Mouse (Mus musculus) heart, postnatal 14 days (tissue): Measurements from ENCODE around the gene Nt5dc3. TPM values are rescaled to one million over a fixed set of nuclear protein-coding genes. Genes with fewer than 3 reads are reported as not detected.

Experiments
- DNase-seq, 2 experiments: peaks; one replicate each; pipeline ENCODE4 v3.0.0; 2021 to 2022
- intact Hi-C: fragments of 180-260 bp; cut with DNase I; formaldehyde crosslinking; loops from one replicate; pipeline ENCODE4 v1.15.1; 2025
- total RNA-seq, 2 experiments: library from RNA; stranded (reverse); gene quantifications; 2 replicates each; pipeline ENCODE4 v1.2.3; 2021

The Nt5dc3 gene
- total RNA-seq, 2 experiments from 2014 or later = 28.2 to 31.6 TPM

DNA sequence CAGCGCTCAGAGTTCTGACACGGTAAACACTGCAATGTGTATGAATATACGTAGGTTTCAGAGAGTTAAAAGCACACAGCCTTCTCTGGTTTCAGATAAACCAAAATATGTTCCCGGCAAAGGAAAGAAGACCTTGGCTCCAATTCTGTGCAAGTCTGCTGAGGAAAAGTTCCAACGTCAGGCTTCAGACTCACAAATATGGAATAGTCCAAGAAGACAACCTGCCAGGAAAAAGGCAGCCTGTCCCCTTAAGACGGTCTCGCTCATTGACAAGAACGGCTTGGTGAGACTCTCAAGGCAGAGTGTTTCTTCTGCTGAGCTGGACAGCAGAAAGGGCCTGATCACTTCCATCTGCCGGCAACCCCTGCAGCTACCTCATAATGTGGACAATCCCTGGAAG lies 2.5 kb upstream of the Nt5dc3 start:
- DNase-seq = peak; percentile 18 to 26
- intact Hi-C loops = loop anchor here (5.0 to 10.0 kb wide), 2 partner anchors 69 to 199 kb away; partner anchors contain the start of genes Hsp90b1 and Ttc41

- no peak for DNase-seq
- intact Hi-C loops = loop anchor here (5.0 to 10.0 kb wide), 2 partner anchors 70 to 197 kb away; partner anchors contain the start of genes Hsp90b1 and Ttc41
Measured at GRCm38 (mm10) chr10:86777614-86778319, 1.0 kb upstream of the Nt5dc3 start.

- DNase-seq = peak; percentile 33 to 45
- intact Hi-C loops = loop anchor here (5.0 to 10.0 kb wide), 2 partner anchors 72 to 196 kb away; partner anchors contain the start of genes Hsp90b1 and Ttc41
Measured at GRCm38 (mm10) chr10:86779117-86779755, 431 bp downstream of the Nt5dc3 start.

DNA sequence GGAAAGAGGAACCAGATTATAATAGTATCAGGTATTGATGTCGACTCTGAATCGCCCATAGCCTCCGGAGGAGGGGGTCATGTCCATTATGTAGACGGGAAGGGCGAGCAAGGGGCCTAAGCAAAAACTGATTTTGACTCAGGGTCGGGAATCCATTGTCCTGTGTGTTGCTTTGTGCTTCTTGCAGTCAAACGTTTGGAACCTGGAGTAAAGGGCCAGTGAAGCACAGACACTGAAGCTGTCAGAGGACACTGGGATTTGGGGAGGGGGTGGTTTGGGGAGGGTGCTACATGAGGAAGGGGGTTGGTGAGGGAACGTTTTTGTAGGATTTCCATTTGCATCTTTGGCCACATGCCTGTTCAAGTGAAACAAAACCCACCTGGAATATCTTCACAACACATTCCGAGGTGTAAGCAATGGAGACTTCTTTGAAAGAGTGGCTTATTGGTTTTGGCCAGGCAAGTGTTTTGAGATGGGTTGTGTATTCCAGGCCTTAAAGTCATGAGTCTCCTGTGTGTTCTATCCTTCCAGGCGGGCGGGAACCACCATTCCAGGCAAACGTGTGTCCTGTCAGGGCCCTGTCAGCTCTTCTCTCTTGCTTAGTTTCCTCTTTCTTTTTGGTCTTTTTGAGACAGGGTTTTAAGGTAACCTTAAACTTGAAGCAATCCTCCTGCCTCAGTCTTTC lies 1.2 kb downstream of the Nt5dc3 start:
- DNase-seq = no peak
- intact Hi-C loops = loop anchor here (5.0 to 10.0 kb wide), 2 partner anchors 73 to 195 kb away; partner anchors contain the start of genes Hsp90b1 and Ttc41

GRCm38 (mm10) chr10:86781641-86782040 lies 2.8 kb downstream of the Nt5dc3 start:
- intact Hi-C loops = loop anchor here (2.0 kb wide), 1 partner anchor 39 kb away; no protein-coding TSS in a partner anchor
- DNase-seq = no peak

- DNase-seq = no peak
- intact Hi-C loops = loop anchor here (2.0 kb wide), 1 partner anchor 38 kb away; no protein-coding TSS in a partner anchor
Measured at GRCm38 (mm10) chr10:86782656-86783055, 3.9 kb downstream of the Nt5dc3 start.

DNA sequence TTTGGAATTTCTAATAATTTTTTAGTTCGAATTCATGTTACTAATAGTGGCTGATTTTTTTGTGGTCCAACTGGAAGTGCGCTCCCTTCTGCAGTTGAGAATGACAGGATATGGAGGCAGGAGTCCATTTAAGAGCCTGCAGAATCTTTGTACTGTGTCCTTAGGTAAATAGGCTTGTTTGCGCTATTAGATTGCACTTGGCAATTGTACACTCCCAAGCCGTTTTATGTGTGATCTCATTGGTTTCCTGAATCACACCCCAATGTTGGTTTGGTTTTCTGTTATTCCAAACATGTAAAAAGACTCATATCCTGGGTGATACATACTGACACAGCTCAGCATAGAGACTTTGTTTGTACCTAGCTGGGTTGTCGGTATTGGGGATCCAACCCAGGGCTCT lies 4.8 kb downstream of the Nt5dc3 start:
- intact Hi-C loops = loop anchor here (2.0 kb wide), 1 partner anchor 37 kb away; no protein-coding TSS in a partner anchor
- DNase-seq = no peak

GRCm38 (mm10) chr10:86784126-86784675 lies 5.4 kb downstream of the Nt5dc3 start:
- no peak for DNase-seq
- intact Hi-C loops = no loop called here

- intact Hi-C loops = no loop called here
Measured at GRCm38 (mm10) chr10:86785396-86785795, 6.6 kb downstream of the Nt5dc3 start.

GRCm38 (mm10) chr10:86786083-86786482 lies 7.3 kb downstream of the Nt5dc3 start:
- no peak for DNase-seq
- intact Hi-C loops = no loop called here

More at GRCm38 (mm10) chr10:86785396-86785795, 6.6 kb downstream of the Nt5dc3 start:
- no peak for DNase-seq

DNA sequence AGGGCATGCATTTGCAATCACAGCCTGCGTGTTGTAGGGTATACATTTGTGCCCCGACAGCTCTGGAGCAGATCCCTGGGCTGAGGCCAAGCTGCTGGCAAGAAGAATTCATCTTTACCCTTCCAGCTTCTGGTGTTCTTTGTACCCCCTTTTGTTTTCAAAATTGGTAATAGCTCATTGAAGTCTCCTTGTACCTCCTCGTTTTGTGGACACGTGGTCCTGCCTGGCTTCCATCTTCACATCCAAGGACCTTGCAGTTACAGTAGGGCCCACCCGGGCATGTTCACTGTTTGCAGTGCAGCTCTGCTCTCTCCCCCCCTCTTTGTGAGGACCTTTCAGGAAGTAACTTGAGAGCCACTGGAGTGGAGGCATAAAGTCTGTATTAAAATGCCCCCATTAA lies 9.4 kb downstream of the Nt5dc3 start:
- intact Hi-C loops = no loop called here
- no peak for DNase-seq

DNA sequence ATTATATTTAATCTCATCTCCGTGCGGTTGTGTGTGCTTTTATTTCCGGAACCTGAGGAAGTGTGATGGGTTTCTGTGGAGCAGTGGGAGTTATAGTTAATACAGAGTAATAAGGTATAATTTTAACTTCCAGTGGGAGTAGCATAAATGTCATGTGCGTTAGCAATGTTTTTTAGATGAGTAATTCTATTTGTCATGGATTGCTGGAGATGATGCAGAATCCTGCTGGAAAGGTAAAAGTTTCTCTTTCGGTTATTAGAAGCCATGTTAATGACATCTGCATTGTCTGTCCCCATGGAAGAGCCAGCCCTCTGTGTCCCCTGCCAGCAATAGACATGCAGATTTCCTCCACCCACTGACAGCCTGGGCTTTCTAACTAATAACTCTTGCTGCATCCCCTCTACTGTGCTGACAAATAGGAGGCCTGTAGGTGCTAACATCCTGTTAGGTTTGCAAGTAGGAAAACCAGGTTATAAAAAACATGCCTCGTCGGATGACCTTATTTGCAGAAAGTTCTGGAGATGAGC lies 10.4 kb downstream of the Nt5dc3 start:
- no peak for DNase-seq
- intact Hi-C loops = no loop called here

DNA sequence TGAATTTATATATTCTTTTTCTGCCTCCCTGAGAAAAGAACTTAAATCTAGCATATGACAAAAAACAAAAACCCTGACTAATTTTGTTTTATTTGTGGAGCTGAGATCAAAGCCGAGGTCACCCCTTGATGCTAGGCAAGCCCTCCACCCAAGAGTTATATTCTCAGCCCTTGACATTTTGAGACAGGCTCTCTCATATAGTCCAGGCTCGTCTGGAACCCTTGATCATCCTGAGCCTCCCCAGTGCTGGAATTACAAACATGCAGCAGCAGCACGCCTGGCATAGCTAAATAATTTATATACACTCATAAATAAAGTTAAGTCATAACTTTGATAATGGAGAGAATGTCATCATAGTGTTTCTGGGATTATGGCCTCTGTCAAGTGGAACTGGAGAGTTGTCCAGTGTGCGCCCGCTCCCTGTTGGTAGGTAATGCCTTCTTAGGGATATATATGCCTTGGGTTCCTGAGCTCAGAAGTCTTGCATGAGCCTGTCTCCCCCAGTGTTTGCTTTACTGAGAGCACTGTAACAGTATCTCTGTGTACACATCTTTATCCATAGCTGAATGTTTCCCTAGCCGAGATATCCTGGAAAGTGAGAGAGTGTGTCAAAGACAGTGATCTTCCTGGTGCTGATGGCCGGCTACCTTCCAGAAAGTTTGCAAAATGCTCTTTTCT lies 12.8 kb downstream of the Nt5dc3 start:
- intact Hi-C loops = no loop called here
- no peak for DNase-seq

- peak; percentile 52 to 62 for DNase-seq
- intact Hi-C loops = no loop called here
Measured at GRCm38 (mm10) chr10:86793509-86793951, 14.7 kb downstream of the Nt5dc3 start.

GRCm38 (mm10) chr10:86794196-86794595 lies 15.4 kb downstream of the Nt5dc3 start:
- intact Hi-C loops = no loop called here

DNA sequence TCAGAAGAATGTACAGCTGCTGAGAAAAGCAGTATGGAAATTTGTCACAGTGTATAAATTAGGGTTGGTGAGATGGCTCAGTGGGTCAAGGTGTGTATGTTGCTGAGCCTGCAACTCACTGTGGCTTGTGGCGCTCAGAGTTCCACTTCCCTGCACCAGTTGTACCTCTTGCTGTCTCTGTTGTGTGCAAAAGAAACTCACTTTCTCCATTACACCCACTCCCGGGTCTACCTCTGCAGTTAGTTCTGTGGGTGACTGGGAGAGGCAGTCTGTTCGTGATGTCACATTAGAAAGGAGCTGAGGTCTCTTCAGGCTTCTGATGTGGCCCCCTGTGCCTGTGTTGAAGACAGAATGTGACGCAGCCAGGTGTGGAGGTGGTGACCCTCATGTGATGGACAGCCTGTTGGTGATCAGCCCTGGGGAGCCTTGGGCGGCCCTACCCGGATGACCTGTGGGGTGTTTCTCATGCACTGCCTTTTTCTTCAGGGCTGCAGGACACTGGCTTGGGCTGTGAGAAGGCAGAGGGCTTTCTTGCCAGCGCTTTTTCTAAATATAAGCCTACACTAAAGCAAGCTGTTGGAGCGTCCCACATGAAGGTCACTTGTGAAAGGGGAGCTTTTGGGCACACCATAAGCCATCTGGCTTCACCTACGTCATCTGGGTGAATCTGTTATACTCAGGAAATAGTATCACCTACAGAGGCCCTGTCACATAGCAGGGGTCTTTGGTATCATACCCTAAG lies 16.2 kb downstream of the Nt5dc3 start:
- intact Hi-C loops = no loop called here
- no peak for DNase-seq

More at GRCm38 (mm10) chr10:86794196-86794595, 15.4 kb downstream of the Nt5dc3 start:
- DNase-seq = no peak

- intact Hi-C loops = no loop called here
- no peak for DNase-seq
Measured at GRCm38 (mm10) chr10:86796073-86796741, 17.4 kb downstream of the Nt5dc3 start.

DNA sequence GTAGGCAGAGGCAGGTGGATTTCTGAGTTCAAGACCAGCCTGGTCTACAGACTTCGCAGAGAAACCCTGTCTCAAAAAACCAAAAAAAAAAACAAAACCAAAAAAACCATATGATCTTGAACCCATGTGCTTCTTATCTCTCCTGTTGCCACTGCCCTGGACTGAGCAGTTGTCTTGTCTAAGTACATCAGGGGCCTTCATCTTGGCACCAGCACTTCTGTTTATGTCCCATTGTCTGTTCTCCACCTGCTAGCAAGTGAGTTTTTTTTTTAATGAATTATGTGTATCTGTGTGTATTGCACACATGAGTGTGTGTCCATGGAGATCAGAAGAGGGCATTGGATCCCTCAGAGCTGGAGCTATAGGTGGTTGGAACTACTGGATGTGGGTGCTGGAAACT lies 28.6 kb downstream of the Nt5dc3 start:
- no peak for DNase-seq
- intact Hi-C loops = no loop called here
